Mouse (Mus musculus): ENCODE measurements at regions not wholly inside any gene's neighbourhood (a gene's known extent, or its start where the extent isn't known, plus 50 kb on each side); places are given as distances from the start of the nearest gene placed in this dataset.

DNA sequence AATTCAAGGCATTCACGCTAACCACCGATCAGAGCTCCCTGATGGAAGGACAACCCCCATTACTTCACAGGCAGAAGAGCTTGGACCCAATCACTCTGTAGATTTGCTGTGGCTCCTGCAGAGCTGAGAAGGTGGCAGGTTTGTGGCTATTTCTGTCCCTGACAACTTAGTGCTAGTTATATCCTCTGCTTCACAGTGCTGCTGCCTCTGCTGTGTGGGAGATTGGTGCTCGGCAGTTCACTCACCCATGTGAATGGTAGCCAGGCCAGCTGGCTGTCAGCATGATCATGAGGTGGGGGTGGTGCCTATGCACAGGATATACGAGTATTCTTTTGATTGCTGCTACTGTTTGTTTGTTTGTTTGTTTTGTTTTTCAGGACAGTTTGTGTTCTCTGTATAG lies 113.9 kb downstream of the Gm10131 start:
- no peak for ATAC-seq

DNA sequence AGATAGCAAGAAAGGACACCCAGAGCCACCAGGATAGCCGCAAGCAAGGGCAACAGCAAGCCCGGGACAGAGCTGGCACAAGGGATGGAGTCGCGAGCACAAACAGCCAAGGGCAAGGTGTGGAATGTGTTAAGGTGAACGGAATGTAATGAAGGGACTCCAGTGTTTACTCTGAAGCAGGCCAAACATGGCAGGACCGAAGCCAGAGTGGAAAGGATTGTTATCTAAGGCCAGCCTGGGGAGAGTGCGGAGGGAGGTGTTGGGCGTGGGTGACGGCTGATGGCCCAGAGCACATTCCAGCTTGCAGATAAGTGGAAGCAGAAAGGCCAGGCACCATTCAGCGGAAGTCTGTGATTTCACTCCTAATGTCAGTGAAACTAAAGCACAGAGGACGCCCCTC lies 118.6 kb downstream of the Gm10131 start:
- no peak for ATAC-seq

GRCm38 (mm10) chr8:33991917-33992875 lies 119.3 kb downstream of the Gm10131 start:
- ATAC-seq: no peak

DNA sequence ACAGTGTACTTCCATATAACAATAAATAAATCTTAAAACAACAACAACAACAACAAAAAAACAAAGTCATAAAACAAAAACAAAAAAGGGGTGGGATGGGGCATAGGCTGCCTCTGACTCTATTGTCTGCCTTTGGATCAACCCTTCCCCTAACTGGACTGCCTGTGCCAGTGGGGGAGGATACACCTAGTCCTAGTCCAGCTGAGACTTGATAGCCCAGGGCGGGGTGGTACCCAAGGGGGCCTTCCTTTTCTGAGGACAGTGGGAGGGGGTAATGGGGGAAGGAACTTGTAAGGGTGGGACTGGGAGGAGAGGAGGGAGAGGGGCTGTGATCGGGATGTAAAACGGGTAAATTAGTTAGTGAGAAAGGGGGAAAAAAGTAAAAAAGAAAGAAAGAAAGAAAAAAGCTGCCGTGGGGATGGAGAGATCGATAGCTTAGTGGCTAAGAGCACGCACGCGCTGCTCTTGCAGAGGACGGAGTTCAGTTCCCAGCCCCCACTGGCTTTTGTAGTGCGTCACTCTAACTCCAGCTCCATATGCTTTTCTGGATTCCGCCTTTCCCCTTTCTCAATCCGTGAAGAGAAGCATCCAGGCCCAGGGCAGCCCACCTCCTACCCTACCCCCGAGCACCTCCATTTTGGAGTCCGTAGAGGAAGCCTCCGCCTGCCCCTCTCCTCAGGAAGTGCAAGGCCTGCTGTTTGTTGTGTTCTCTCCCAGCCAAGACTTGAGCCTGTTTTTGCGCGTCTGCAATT lies 120.2 kb downstream of the Gm10131 start:
- ATAC-seq: no peak

- peak; percentile 26 for ATAC-seq
These were observed 121.5 kb downstream of the Gm10131 start for GRCm38 (mm10) chr8:33990039-33990438.

GRCm38 (mm10) chr8:33987755-33988104 lies 123.8 kb downstream of the Gm10131 start:
- no peak for ATAC-seq

GRCm38 (mm10) chr8:33987091-33987754 lies 124.3 kb downstream of the Gm10131 start:
- ATAC-seq: no peak

DNA sequence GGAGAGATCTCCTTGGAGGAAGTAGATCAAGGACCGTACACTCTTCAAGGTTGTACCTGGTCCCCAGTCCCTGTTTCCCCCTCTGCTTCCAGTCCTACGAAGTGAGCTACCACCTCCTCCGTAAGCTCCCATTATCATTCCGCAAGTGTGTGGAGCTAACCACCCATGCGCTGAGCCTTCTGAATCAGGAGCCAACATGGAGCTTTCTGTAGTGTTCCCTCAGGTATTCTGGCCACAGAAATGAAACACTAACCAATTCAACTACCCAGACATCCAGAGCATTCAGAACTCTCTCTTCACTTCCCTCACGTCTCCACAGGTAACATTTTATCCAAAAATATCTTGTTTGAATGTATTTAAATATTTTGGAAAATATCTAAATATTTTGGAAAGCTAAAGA lies 124.9 kb downstream of the Gm10131 start:
- no peak for ATAC-seq

- peak; percentile 58 for ATAC-seq
These were observed 126.0 kb downstream of the Gm10131 start for GRCm38 (mm10) chr8:33985430-33985977.

GRCm38 (mm10) chr8:33981629-33982028 lies 129.9 kb downstream of the Gm10131 start:
- no peak for ATAC-seq

GRCm38 (mm10) chr8:33980999-33981398 lies 130.5 kb downstream of the Gm10131 start:
- ATAC-seq: no peak
